Mouse (Mus musculus) spleen, adult 2 months (tissue): Measurements from ENCODE around the gene Pcif1. TPM values are rescaled to one million over a fixed set of nuclear protein-coding genes. Genes with fewer than 3 reads are reported as not detected.
A peak's percentile ranks its signal among the peaks of the same experiment; 100 is the strongest.

Experiments
- DNase-seq, 2 experiments: peaks; one replicate each; pipeline versions ENCODE4 v3.0.0 to v3.0.0-alpha.2; 2012 to 2021; ENCODE audit warnings: low spot score in 2 of 2, low read depth in 1 of 2
- H3K27ac ChIP-seq: fragments of 200-500 bp; 2 replicates; pipeline ENCODE4 v1.5.1; 2012; ENCODE audit warnings: low read length, inconsistent platforms; ENCODE audit not compliant: insufficient read depth
- H3K27me3 ChIP-seq: fragments of 200-500 bp; 2 replicates; pipeline ENCODE4 v1.6.1; 2012; ENCODE audit warnings: mild to moderate bottlenecking, moderate library complexity, low read length, inconsistent platforms; ENCODE audit not compliant: control insufficient read depth, insufficient read depth
- H3K36me3 ChIP-seq: fragments of 200-500 bp; 2 replicates; pipeline ENCODE4 v1.6.1; 2012; ENCODE audit warnings: mild to moderate bottlenecking, low read length, inconsistent platforms; ENCODE audit not compliant: control insufficient read depth, insufficient read depth
- H3K4me1 ChIP-seq: fragments of 200-500 bp; 2 replicates; pipeline ENCODE4 v1.6.1; 2011; ENCODE audit warnings: inconsistent platforms; ENCODE audit not compliant: control insufficient read depth, insufficient read depth, insufficient read length
- H3K4me3 ChIP-seq: fragments of 200-500 bp; 2 replicates; pipeline ENCODE4 v1.5.1; 2011; ENCODE audit warnings: mild to moderate bottlenecking, inconsistent platforms; ENCODE audit not compliant: insufficient read depth, insufficient read length; ENCODE audit errors: extremely low read depth
- CTCF ChIP-seq: fragments of 200-500 bp; IDR thresholded peaks from 2 replicates; pipeline ENCODE4 v1.5.1; 2011; ENCODE audit warnings: mild to moderate bottlenecking, inconsistent platforms; ENCODE audit not compliant: insufficient read depth, insufficient read length, insufficient replicate concordance; ENCODE audit errors: extremely low read depth
- POLR2A ChIP-seq: fragments of 200-500 bp; IDR thresholded peaks from 2 replicates; pipeline ENCODE4 v1.6.1; 2011; ENCODE audit warnings: low read depth, low read length, inconsistent platforms
- WGBS: fragments of 180-500 bp; shearing (Covaris S2); methylation state at CpG from one replicate; pipeline ENCODE4 v1.1.7; 2018; 5-methylcytosine and 5-hydroxymethylcytosine counted together
- polyA plus RNA-seq: library from polyadenylated mRNA; depleted of rRNA; stranded (reverse); fragments of >200 nt; gene quantifications from 2 replicates; pipeline ENCODE4 v1.2.3, GENCODE M21; 2012; rRNA removed

The Pcif1 gene
- 33.2 and 36.7 TPM in 2 replicates for polyA plus RNA-seq

GRCm38 (mm10) chr2:164879228-164879567, at the start of gene Pcif1:
Pcif1 (plus strand) TSS chr2:164879304.
- H3K4me3 ChIP-seq: peak within 1 kb of the TSS; percentile 96
- under 1% methylated on average over 34 of the region's 40 CpGs for WGBS
- H3K27ac ChIP-seq: peak within 1 kb of the TSS; percentile 99
- H3K27me3 ChIP-seq: no peaks in the 10 kb centered on the region
- peak; percentile 80 to 86 for DNase-seq
- TF ChIP-seq POLR2A: peak; percentile 95
- TF ChIP-seq CTCF: no peak
- peaks cover 7% of the 10 kb centered on the region; the same call in 1 of the 2 replicates for H3K36me3 ChIP-seq
- H3K4me1 ChIP-seq: peaks cover 11% of the 10 kb centered on the region; the same call in 1 of the 2 replicates

GRCm38 (mm10) chr2:164831029-164831428, 48.1 kb upstream of the Pcif1 start:
- Histone ChIP-seq H3K36me3 (peaks cover 13% of the 10 kb centered on the region), H3K27ac (no peak overlapping the region), H3K4me3 (no peak overlapping the region), H3K27me3 (no peaks in the 10 kb centered on the region), H3K4me1 (peaks cover 5% of the 10 kb centered on the region; the same call in 1 of the 2 replicates)
- TF ChIP-seq CTCF (no peak), POLR2A (no peak)
- DNase-seq: peak in 1 of 2 experiments; percentile 45
- WGBS: 71% methylated on average over 10 of the region's 10 CpGs

- Histone ChIP-seq H3K36me3 (peaks cover 14% of the 10 kb centered on the region), H3K4me1 (peaks cover 5% of the 10 kb centered on the region; the same call in 1 of the 2 replicates), H3K27ac (peak overlapping the region; percentile 15), H3K4me3 (no peak overlapping the region), H3K27me3 (no peaks in the 10 kb centered on the region)
- TF ChIP-seq CTCF: no peak
- TF ChIP-seq POLR2A: no peak
- WGBS: 60% methylated on average over 16 of the region's 16 CpGs
- DNase-seq: no peak
These were observed 46.9 kb upstream of the Pcif1 start for GRCm38 (mm10) chr2:164832032-164832747.

- peak; percentile 70; the same call in 1 of the 2 replicates for TF ChIP-seq CTCF
- TF ChIP-seq POLR2A: no peak
- peak; percentile 65 to 85 for DNase-seq
- Histone ChIP-seq H3K4me1 (peaks cover 5% of the 10 kb centered on the region; the same call in 1 of the 2 replicates), H3K27ac (peak within 1 kb of the TSS; percentile 85), H3K36me3 (peaks cover 16% of the 10 kb centered on the region), H3K4me3 (peak within 1 kb of the TSS; percentile 83), H3K27me3 (no peaks in the 10 kb centered on the region)
- under 1% methylated on average over 35 of the region's 35 CpGs for WGBS
These were observed 46.3 kb upstream of the Pcif1 start, which contains the start of gene Ctsa for GRCm38 (mm10) chr2:164832748-164833301. Ctsa (plus strand) TSS chr2:164832873.

GRCm38 (mm10) chr2:164833314-164833959, 45.7 kb upstream of the Pcif1 start, which contains the start of gene Neurl2:
Neurl2 (minus strand) TSS chr2:164833456.
- Histone ChIP-seq H3K27me3 (no peaks in the 10 kb centered on the region), H3K4me3 (peak within 1 kb of the TSS; percentile 83), H3K27ac (peak within 1 kb of the TSS; percentile 85), H3K4me1 (peaks cover 5% of the 10 kb centered on the region; the same call in 1 of the 2 replicates), H3K36me3 (peaks cover 21% of the 10 kb centered on the region)
- DNase-seq: peak; percentile 79 to 88
- under 1% methylated on average over 31 of the region's 31 CpGs for WGBS
- TF ChIP-seq CTCF (no peak), POLR2A (peak; percentile 44; the same call in 1 of the 2 replicates)

- Histone ChIP-seq H3K27ac (peak overlapping the region; percentile 85), H3K27me3 (no peaks in the 10 kb centered on the region), H3K4me1 (peaks cover 5% of the 10 kb centered on the region; the same call in 1 of the 2 replicates), H3K36me3 (peaks cover 31% of the 10 kb centered on the region), H3K4me3 (peak overlapping the region; percentile 83)
- DNase-seq: no peak
- 38% methylated on average over 8 of the region's 8 CpGs for WGBS
- no peak for TF ChIP-seq CTCF
- TF ChIP-seq POLR2A: no peak
These were observed 44.6 kb upstream of the Pcif1 start for GRCm38 (mm10) chr2:164834531-164834930.
